Mouse (Mus musculus) megakaryocyte progenitor cell, adult 5-6 weeks (primary cell): Measurements from ENCODE around the gene Lcn4. TPM values are rescaled to one million over a fixed set of nuclear protein-coding genes. Genes with fewer than 3 reads are reported as not detected.

Source experiments
- ATAC-seq: replicated peaks from 2 replicates; pipeline ENCODE4 v1.8.0; 2016; ENCODE audit warnings: mild to moderate bottlenecking, moderate TSS enrichment, inconsistent platforms; ENCODE audit not compliant: poor library complexity
- total RNA-seq, 2 experiments: library from RNA; stranded (forward) in 1 of 2; stranded (reverse) in 1 of 2; fragments of 157-497, 149-512 nt in 1 of 2; fragments of 200-1000 nt in 1 of 2; gene quantifications; 2 replicates each; pipeline versions ENCODE4 v1.2.3 to v1.2.4; 2015 to 2017

Gene Lcn4
- 0.30 and 1.6 TPM in 2 replicates for total RNA-seq (2015)
- total RNA-seq (2017): not detected in 2 replicates

DNA sequence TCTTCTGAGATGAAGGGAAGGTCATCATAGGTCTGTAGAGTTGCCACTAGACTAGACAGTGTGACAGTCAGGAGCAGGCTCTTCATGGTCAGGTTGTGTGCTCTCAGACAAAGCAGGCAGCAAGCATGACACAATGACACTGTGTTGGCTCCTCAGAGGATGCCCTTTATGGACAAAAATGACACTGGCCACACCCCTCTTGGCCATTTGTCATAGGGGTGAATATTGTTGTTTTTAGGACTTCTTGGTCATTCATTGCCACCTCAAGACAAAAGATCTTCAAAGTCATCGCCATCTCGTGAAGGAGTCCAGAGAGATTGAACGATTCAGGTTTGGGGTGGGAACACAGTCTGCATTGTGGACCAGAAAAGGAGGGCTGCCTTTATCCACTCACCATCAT, at the start of gene Lcn4:
Gene Lcn4 (minus strand): TSS at position 101 of the 400 bp plus-strand sequence.
- ATAC-seq: no peak

DNA sequence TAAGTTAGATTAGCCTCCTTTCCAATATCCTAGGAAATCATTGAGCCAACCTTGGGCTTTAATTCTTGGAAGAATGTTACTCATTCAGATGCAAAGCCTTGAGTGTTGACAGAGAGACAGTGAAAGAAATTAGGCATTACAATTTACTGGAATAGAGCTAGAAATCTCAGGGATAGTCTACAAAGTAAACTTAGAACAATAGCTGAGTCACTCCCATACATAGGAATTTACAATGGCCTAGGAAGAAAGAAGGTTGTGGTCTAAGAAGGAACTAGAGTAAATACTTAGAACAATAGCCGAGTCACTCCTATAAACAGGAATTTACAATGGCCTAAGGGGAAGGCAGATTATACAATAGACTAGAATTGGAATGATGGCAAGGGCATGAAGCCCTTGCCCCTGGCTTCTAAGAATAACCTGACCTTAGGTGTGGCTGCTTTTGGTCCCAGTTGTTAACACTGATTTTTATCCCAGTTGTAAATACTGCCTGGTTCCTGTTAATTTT, 15.1 kb upstream of the Lcn4 start:
- ATAC-seq: no peak

DNA sequence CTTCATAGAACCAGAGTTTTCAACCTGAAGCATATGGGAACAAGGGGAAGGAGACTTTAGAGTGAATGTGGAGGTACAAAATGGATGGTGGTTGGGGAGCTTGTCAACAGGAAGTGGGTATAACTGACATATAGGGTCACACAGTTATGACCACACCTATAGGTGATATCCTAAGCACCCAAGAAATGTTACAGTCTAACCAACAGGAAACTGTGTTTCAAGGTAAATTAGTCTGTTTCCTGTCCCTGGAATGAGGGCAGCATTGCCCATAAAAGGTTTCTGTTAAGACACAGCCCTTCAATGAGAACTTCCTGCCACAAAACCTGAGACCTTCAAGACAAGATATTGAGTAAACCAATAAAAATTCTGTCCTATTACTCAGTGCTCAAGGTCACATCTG, 2.3 kb downstream of the Lcn4 start:
- ATAC-seq: peak; percentile 69

DNA sequence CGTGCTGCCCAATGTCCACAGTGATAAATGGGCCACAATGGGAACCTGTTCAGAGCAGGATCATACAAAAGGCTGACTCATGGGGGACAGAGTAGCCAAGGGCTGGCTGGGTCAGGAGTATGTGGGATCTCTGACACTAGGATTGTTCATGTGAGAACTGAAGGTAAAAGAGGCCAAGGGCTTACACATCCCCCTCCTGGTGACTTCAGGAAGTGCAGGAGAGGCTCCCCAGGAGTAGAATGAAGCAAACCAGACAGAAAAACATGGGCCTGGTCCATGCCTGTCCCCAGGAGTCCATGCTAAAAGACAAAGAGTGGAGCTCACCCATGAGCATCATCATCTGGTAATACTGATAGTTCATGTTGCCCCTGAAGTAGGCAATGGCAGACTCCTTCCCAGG, 7.5 kb downstream of the Lcn4 start:
- peak; percentile 87 for ATAC-seq

DNA sequence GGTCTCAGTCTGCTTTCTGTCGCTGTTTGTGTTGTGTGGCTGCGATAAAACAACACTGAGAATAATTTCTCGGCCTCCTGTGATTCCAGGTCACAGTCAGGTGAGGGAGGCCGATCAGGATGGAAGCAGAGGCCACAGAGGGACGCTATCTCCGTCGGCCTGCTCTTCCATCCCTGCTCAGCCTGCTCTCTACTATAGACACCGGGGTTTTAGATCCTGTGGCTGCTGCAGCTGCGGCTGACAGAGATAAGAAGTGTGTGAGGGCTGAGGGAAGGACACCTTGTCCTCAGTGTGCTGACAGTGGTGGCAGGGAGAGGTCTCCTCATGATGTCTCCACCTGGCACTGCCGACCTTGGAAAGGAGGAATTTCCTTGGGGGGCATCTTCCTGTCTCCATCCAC, 8.0 kb downstream of the Lcn4 start:
- peak; percentile 63 for ATAC-seq

DNA sequence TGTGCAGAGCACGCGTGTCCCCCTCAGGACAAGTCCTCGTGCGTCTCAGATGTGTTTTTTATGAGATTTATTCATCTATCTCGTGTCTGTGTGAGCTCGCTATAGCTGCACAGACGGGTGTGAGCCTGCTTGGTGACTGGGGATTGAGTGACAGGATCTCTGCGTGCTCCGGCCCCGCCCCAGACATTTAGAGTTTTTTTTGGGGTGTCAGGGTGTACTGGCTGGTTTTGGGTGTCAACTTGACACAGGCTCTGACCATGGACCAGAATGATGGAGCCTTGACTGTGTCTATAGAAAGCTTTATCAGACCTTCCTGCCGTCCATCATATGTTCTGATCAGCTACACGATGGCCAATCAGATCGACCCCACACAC, 8.6 kb downstream of the Lcn4 start:
- ATAC-seq: no peak

DNA sequence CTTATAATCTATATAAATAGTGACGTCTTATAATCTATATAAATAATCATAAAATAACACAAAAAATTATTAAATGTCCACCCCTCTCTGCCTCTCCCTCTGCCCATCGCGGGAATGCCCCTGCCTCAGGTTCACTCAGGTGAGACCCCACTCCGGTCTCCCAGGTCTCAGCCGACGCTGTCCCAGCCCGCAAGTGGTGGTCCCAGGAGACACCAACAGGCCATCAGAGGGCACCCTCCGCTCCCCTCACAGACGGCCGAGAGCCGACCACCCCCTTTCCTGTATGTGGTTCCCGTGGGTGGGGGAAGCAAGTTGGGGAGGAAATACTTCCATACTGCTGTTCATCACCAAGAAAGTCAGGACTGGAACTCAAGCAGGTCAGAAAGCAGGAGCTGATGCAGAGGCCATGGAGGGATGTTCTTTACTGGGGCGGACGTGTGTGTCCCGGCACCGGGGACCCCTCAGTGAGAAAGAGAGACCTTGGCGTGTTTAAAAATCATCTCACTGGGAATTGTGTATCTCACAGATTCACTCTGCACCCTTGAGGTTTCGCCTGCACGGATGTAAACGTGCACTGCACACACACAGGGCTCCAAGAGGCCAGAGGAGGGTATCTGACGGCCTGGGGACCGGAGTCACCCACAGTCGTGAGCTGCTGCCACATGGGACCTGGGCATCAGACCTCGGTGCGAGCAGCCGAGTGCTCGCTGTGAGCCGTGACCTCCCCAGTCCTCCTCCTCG, 9.1 kb downstream of the Lcn4 start:
- ATAC-seq: no peak

DNA sequence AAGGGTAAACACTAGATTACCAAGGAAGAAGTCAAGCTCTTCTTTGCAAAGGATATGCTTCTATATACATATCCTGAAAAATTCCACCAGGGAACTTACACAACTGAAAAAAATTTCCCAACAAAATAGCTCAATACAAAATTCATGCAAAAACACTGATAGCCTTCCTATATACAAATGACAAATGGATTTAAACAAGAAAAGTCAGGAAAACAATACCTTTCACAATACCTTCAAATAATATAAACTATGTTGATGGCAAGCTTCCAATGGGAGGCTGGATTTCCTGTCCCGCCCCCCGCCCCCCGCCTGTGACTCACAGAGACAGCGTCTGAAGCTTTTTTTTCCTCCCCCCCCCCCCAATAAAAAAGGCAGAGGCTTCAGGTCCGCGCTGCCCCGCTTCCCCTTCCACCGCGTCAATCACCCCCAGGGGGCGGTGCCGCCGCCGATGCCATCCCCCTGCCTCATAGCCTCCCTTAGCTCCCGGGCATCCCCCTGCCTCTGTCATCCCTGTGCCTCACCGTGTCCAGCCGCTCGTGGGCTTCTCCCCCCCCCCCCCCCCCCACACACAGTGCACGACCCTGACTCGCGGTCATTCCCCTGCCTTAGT, 9.8 kb downstream of the Lcn4 start:
- ATAC-seq: peak; percentile 66; the same call in 1 of the 2 replicates

DNA sequence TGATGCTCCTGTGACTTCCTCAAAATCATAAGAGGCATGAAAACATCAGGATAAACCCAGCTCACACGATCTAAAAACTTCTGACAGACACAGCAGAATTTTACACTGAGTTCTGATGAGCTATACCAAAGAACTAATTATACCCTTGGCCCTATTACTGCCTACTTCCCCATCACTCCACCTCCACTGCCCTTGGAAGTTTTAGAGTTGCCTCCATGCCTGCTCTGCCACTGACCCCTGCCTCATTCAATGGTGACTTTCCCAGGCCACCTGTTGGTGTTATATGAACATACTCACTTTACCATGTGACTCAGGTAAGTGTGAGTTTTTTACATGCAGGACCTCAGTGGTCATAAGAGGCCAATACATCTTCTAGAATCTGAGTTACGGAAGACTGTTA, 13.7 kb downstream of the Lcn4 start:
- no peak for ATAC-seq

DNA sequence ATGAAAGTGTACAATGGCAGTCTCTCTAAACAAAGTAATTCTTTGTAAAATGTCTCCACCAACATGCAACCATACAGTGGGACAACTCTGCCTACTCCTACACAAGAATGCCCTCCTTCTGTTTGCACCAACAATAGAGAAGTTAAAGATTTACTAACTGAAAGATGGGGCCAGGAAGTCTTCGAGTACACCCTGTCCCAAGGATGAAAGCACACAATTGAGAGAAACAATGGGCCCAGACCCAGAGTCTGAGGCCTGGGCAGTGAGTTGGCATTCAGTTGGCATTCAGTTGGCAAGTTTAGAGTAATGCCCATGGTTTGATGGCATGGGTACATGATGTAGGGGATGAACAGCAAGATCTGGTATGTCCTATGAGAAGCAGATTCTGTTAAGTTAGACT, 16.4 kb downstream of the Lcn4 start:
- no peak for ATAC-seq

DNA sequence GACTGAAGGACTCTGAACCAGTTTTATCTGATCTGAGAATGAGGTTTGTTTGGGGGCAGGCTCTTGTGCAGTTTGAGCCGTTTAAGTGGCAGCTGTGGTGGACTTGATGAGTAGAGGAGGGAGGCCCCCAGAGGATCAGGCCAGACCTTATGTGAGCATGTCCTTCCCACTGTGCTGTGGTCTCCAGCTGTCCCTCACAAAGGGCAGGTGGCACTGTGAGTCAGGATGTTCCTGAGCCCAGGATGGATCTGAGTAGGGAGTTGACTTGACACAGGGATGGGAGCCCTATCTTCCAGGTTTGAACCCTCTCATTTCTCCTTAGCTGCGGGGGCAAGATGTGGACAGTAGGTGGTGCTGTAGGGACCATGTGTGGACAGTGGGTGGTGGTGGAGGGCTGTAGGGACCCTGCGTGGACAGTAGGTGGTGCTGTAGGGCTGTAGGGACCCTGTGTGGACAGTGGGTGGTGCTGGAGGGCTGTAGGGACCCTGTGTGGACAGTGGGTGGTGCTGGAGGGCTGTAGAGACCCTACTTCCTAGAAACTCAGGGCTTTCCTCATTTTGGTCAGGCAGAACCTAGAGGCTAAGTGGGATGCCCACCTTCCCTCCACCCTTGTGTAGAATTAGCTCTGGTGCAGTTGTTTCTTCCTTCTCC, 24.3 kb downstream of the Lcn4 start:
- ATAC-seq: peak; percentile 99

DNA sequence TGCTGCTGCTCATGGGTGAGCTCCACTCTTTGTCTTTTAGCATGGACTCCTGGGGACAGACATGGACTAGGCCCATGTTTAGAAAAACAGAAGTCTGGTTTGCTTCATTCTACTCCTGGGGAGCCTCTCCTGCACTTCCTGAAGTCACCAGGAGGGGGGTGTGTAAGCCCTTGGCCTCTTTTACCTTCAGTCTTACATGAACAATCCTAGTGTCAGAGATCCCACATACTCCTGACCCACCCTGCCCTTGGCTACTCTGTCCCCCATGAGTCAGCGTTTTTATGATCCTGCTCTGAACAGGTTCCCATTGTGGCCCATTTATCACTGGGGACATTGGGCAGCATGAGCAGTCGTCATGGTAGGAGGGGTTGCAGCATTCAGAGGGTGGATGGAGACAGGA, 27.1 kb downstream of the Lcn4 start:
- peak; percentile 35 for ATAC-seq

DNA sequence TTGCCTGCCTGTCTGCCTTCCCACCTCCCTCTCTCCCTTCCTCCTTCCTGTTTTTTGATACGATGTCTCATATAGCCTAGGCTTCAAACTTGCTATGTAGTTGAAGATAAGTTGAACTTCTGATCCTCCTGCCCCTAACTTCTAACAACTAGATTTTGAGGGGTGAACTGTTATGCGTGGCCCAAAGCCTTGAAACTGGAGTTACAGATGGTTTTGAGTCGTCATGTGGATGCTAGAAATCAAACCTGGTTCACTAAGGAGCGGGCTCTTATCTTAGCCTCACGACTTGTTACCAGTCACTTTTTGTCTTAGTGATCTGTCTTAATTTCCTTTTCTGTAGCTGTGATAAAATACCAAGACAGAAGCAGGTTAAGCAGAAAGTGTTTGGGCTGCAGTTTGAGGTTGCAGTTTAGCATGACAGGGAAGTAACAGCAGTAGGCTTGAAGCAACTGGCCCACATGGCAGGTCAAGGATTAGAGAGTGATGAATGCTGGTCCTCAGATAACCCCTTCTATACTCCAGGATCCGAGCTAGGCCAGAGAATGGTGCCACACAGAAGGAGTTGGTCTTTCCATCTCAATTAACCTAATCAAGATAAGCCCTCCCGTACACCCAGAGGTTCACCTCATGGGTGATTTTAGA, 30.0 kb downstream of the Lcn4 start:
- no peak for ATAC-seq

DNA sequence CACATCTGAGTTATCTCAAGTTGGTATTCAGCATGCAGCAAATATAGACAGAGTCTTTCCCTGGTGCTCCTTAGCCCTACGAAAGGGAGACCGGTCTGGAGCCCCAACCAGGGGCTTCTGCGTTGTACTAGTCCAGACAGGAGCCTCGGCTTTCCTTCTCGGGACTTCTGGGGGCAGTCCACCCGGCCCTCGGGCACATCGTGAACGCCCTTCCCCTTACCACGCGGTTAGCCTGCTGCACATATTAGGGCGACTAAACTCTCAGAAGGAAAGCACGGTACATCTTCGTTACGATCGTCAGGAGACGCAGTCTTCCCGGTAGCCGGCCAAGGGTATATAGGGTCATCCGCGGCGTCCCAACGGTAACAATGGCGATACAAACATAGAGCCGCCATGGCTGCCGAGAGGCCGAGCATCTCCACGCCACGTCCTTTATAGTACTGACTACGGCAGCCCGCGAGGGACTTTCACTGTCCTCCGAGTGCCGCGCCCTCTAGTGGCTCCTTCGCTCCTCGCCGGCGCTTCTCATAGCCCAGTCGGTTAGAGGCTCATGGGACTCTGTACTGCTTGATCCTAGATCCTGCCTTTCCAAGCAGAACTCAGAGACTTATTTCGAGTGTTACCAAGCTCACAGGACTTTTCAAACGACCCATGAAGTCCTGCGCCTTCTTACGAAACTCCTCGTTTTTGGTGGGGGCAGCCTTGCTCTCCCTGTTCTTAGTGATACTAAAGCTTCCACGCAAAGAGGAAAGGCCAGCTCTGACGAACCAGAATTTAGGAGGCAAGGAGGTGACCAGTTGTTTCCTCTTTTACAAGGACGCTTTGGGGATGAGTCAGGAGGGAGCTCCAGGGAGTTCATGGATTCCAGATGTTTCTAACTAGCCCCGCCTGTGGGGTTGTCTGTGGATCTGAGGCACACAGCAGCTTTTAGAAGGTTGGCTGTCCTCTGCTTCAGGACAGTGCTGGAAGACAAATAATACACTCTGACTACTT, 30.9 kb downstream of the Lcn4 start:
- ATAC-seq: peak; percentile 77

DNA sequence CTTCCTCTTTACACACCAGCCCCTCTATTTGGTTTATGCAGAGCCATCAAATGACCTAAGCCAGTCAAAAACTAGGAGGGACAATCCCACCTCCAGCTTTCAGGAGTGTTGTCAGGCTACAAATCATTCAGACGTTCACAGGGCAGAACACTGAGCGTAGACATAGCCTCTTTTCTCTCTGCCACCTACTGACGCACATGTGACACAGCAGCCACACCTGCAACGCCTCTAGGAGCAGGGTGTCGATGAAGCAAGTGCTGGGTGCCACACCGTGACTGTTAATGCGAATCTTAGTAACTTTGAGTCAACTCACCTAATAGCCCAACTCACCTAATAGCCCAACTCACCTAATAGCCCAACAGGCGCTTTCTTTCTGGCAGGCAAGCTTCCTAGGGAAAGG, 32.0 kb downstream of the Lcn4 start:
- ATAC-seq: peak; percentile 18; the same call in 1 of the 2 replicates

DNA sequence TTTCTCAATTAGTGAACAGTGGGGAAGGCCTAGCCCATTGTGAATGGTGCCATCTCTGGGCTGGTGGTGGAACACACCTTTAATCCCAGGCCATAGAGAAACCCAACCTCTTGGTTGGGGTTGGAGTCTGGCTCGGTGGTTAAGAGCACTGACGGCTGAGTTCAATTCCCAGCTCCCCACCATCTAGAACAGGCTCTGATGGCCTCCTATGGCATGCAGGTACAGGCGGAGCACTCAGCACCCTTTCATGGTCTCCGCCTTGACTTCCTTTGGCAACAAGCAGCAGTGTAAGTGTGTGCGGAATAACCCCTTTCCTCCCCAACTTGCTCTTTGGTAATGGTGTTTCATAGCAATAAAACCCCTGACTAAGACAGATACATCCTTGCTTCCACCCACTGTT, 32.5 kb downstream of the Lcn4 start:
- ATAC-seq: no peak

DNA sequence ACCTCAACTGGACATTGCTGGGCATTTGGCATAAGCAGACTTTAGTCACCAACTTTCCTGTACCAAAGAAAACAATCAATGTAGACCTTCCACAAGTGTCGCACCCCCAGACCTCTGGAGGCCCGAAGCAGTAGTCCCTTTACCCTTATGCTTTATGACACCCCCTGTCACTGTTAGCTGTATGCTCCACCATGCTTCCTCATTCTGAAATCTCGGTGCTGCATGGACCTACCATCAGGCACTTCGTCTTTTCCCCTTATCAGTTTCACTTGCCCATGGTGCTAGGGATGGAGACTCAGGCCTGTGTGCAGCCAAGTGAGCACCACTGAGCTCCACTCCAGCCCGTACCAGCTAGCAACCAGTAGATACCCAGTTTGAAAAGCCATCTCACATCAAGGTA, 33.0 kb downstream of the Lcn4 start:
- no peak for ATAC-seq

DNA sequence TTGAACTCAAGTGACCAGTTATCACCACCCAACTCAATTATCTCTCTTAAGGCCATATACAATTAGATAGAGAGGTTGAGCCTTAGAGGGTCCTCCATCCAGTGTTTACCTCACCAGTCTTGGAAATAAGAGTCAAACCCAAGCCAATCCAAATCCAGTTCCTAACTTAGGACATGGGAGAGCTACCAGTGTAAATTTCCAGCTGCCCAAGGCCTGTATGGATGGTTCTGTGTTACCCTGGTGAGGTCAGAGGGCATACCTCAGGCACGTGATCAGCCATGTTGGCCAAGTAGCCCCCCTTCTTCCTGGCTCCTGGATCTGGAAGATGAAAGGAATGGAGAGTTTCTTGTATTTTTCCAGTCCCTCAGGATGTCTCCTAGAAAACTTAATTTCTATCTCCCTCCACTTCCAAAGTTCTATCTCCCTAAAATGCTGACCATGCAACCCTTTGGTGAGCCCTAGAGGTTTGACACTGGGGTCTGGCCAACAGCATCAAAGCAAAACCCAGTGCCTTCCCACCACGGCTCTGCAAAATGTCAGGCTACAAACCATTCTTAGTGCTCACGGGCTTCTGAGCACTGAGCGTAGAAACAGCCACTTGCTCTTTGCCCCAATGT, 33.7 kb downstream of the Lcn4 start:
- ATAC-seq: no peak

DNA sequence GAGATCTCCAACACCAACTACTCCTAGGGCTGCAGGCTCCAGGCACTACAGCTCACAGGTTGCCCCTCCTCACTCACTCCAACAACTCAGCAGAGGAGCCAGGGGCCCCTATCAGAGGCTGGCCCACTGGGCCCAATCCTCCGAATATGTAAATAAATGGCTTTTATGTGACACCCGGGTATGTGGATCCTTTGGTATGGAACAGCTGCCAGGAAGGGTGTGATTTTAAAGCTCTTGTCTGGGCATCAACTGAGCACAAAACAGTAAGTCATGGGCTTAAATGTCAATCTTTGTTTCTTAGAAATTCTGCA, 34.8 kb downstream of the Lcn4 start:
- no peak for ATAC-seq
